Mouse (Mus musculus): ENCODE data around the gene Ankrd26.
"Not testable (repeated sequence)": the region's sequence is repeated elsewhere in the genome, so short reads cannot be mapped to it uniquely, and the experiment has no call there.

Ankrd26 gene

DNA sequence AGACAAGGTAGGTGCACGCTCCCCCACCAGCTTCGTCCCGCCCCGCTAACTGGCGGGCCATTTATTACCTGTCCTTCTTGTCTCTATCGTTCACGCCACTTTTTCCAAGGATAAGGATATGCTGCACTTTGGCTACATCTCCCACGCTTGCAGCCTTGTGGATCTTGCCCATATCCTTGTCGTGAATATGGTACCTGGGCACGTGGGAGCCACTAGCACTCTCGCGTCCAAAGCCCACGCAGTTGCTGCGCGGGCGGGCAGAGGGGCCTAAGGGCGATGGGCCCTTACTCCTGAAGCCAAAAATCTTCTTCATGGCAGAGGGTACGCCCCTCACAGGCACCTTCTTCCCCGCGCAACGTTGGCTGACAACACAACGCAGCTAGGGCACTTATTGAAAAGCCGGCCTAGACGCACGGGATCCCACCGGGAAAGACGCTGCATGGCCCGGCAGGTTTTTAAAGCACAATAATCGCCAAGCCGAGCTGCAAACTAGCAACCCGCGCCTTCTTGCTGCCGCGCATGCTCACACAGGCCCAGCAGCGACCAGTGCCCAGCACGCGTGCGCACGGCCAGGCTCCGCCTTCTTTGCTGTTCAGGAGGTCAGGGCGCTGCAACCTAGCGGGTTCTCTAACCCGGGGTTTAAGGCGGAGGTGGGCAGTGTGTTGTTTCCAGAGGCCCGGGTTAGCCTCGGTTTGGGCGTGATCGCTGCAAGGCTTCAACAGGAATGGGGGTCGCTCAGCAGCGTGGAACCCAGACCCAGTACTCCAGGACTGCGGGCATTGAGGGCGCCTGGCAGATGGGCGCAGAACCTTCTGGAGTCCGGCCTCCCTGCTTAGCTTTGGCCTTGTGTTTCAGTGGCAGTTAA lies at the start of gene Ankrd26:
Gene Ankrd26 (minus strand): TSS at position 482 of the 865 bp plus-strand sequence.
- DNase-seq (ENCODE audit: low spot score in 2 of 2): peak; percentile 91 to 92

GRCm38 (mm10) chr6:118608906-118609305 lies 46.9 kb upstream of the Ankrd26 start:
- DNase-seq (ENCODE audit: low spot score in 2 of 2): no peak

- no peak for DNase-seq (ENCODE audit: low spot score in 2 of 2)
Observed at GRCm38 (mm10) chr6:118605974-118606373, 43.9 kb upstream of the Ankrd26 start.

DNA sequence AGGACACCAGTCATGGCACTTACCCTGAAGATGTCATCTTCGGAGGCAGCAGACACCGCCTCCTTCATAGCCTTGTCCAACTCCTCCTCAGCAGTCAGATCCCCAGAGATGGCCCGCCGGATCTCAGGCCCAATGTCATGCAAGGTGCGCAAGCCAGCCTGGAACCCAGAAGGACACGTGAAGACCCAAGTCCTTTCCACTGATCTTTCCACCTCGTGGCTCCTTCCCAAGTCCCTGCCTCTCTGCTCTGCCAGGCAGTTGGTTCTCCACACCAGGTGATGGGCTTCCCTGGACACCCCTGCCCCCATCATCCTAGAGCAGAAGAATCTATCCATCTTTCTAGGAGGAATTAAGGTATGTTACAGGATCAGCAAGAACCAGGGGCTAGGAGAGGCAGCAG lies 41.8 kb upstream of the Ankrd26 start:
- no peak for DNase-seq (ENCODE audit: low spot score in 2 of 2)

GRCm38 (mm10) chr6:118595681-118596055 lies 33.6 kb upstream of the Ankrd26 start:
- no peak for DNase-seq (ENCODE audit: low spot score in 2 of 2)

DNA sequence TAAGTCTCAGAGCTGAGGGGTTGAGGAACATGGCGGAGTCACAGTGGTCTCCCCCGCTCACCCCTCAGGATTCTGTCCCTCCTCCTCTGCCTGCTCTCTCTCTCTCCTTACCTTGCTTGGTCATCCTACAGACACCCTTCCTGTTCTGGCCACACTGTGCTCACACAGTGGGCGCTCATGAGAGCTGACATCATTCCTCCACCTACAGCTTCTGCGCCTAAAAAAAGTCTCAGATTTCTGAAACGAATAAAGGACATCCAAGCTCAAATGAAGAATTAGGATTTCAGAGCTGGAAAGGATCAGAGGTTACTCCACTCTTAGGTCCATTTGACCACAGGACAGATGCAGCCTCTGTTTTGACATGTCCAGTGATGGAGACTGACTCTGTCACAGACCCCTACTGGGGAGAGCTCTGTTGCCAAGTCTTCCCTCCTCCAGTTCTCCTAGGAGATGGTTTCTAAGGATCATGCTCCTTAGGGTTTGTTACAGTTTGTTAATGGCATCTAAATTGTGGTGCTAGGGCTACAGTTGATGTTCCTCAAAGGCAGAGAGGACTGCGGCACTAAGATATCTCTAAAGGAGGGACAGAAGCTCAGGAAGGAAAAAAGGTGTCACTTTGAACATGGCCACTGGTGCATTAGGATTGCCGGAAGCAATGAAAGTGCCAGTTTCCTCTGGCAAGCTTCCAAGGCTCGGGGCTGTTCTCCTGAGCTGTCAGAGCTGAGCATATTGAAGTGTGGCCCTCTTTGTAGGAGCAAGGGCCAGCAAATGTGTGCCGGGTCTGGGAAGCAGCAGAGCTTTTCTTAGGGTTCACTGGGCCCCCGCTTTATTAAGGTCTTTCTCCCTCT lies 33.0 kb upstream of the Ankrd26 start:
- no peak for DNase-seq (ENCODE audit: low spot score in 2 of 2)

- DNase-seq (ENCODE audit: low spot score in 2 of 2): no peak
Observed at GRCm38 (mm10) chr6:118594070-118594469, 32.0 kb upstream of the Ankrd26 start.

GRCm38 (mm10) chr6:118593377-118594061 lies 31.5 kb upstream of the Ankrd26 start:
- DNase-seq (ENCODE audit: low spot score in 2 of 2): peak; percentile 18 to 52

- DNase-seq (ENCODE audit: low spot score in 2 of 2): peak in 1 of 2 experiments; percentile 10
Observed at GRCm38 (mm10) chr6:118592662-118593376, 30.8 kb upstream of the Ankrd26 start.

GRCm38 (mm10) chr6:118578741-118579140 lies 16.7 kb upstream of the Ankrd26 start:
- DNase-seq (ENCODE audit: low spot score in 2 of 2): not testable (repeated sequence)

- no peak for DNase-seq (ENCODE audit: low spot score in 2 of 2)
Observed at GRCm38 (mm10) chr6:118574351-118574750, 12.3 kb upstream of the Ankrd26 start.

- no peak for DNase-seq (ENCODE audit: low spot score in 2 of 2)
Observed at GRCm38 (mm10) chr6:118567816-118568215, 5.8 kb upstream of the Ankrd26 start.

DNA sequence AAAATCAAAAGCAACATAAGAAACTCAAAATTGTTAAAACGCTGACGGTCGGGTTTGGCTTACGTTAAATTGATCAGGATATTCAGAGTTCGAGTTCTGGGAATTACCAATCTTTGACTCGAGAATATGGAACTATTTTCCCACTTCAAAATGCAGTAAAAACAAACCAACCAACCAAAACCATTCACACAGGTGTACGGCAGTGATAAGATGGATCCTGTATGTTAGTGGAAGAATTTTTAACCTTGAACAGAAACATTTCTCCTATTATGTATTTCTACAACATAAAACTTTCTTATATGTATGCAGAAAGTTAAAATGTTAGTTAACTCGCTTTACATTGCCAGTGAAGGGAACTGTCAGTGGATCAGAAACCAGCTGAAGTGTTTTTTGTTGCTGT lies 801 bp downstream of the Ankrd26 start:
- no peak for DNase-seq (ENCODE audit: low spot score in 2 of 2)

- DNase-seq (ENCODE audit: low spot score in 2 of 2): no peak
Observed at GRCm38 (mm10) chr6:118538627-118539026, 23.4 kb downstream of the Ankrd26 start.

DNA sequence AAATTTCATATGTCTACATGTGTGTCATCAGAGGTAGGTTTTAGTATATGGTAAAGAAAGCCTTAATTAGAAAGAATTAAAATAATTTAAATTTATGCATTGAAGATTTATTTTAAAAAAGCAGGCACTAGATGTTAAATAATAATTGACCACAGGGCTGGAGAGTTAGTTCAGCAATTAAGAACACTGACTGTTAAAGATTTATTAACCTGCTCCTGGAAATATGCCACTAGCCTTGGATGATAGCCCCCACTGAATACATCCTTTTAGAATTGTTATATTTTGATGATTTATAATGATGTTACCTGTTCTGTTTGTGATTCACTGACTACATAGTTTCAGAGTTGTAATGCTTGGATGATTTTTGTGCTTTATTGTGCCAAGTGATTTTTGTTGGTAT lies 24.8 kb downstream of the Ankrd26 start:
- not testable (repeated sequence) for DNase-seq (ENCODE audit: low spot score in 2 of 2)

GRCm38 (mm10) chr6:118535321-118535720 lies 26.7 kb downstream of the Ankrd26 start:
- DNase-seq (ENCODE audit: low spot score in 2 of 2): no peak

DNA sequence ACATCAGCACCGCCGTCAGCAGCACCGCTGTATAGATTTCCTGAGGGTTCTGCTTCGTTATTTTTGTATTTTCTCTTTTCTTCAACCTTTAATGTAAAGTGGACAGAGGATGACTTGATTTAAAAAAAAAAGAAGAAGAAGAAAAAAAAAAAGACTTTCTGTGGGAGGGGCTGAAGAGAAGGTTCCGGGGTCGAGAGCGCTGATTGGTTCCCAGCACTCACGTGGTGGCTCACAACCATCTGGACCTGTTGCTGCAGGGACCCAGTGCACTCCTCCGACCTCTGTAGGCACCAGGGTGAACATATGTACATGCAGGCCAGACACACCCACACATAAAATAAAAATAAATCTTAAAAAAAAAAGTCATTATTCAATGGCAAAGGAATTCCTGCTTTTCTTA lies 28.6 kb downstream of the Ankrd26 start:
- no peak for DNase-seq (ENCODE audit: low spot score in 2 of 2)

- DNase-seq (ENCODE audit: low spot score in 2 of 2): no peak
Observed at GRCm38 (mm10) chr6:118520668-118521067, 41.4 kb downstream of the Ankrd26 start.

- DNase-seq (ENCODE audit: low spot score in 2 of 2): no peak
Observed at GRCm38 (mm10) chr6:118513335-118514012, 48.6 kb downstream of the Ankrd26 start.

GRCm38 (mm10) chr6:118499010-118499409 lies 63.0 kb downstream of the Ankrd26 start:
- no peak for DNase-seq (ENCODE audit: low spot score in 2 of 2)

GRCm38 (mm10) chr6:118482125-118482524 lies 79.9 kb downstream of the Ankrd26 start:
- DNase-seq (ENCODE audit: low spot score in 2 of 2): no peak
